Mouse (Mus musculus) liver, postnatal 0 days (tissue): ENCODE measurements at regions not wholly inside any gene's neighbourhood (a gene's known extent, or its start where the extent isn't known, plus 50 kb on each side); places are given as distances from the start of the nearest gene placed in this dataset.

ENCODE experiments used
- CTCF ChIP-seq: sonication (generic); IDR thresholded peaks from 2 replicates; pipeline ENCODE4 v1.5.1; 2016; ENCODE audit warnings: antibody characterized with exemption, low read depth
- EP300 ChIP-seq: IDR thresholded peaks from 2 replicates; pipeline ENCODE4 v1.6.1; 2016; ENCODE audit warnings: antibody characterized with exemption, low read depth, mild to moderate bottlenecking

- TF ChIP-seq CTCF = no peak
- TF ChIP-seq EP300 = no peak
These were observed 832.8 kb downstream of the Ryr2 start for GRCm38 (mm10) chr13:11273896-11274295.
